Mouse (Mus musculus) testis, postnatal 10 days (tissue): ENCODE results near the gene Serpinb1a.

Experiments
- DNase-seq: peaks from one replicate; pipeline ENCODE4 v3.0.0; 2021; ENCODE audit warnings: low spot score

Gene Serpinb1a

GRCm38 (mm10) chr13:32795166-32795565, 55.8 kb downstream of the Serpinb1a start:
- no peak for DNase-seq

- no peak for DNase-seq
These were observed 56.4 kb downstream of the Serpinb1a start for GRCm38 (mm10) chr13:32794619-32795018.
